Mouse (Mus musculus) adrenal gland, postnatal 4 days (tissue): ENCODE measurements around the gene Mrpl20. TPM values are rescaled to one million over a fixed set of nuclear protein-coding genes. Genes with fewer than 3 reads are reported as not detected.
A peak's percentile ranks its signal among the peaks of the same experiment; 100 is the strongest.

Experiments
- DNase-seq, 2 experiments: peaks; one replicate each; pipeline ENCODE4 v3.0.0; 2021 to 2022; ENCODE audit warnings: low spot score in 2 of 2, mixed read lengths in 2 of 2
- long read RNA-seq, 2 experiments: library from polyadenylated mRNA; stranded (forward); transcript quantifications; one replicate each; pipeline ENCODE4 v2.0.0; 2021
- total RNA-seq, 2 experiments: library from RNA; stranded (reverse); gene quantifications; 2 replicates each; pipeline ENCODE4 v1.2.3; 2021

The Mrpl20 gene
- 100 to 1,000 TPM; 110 to 122 TPM for total RNA-seq
- long read RNA-seq, experiment 1, transcript Mrpl20-201 (4 exons, 764 nt), result major isoform, 157 of 192 reads
- long read RNA-seq, experiment 1, partial matches to known transcripts, result 33 of 192 reads
- long read RNA-seq, experiment 1, other reads (novel, unspliced or antisense), result 2 of 192 reads
- long read RNA-seq, experiment 2, transcript Mrpl20-201 (4 exons, 764 nt), result major isoform, 89 of 121 reads
- long read RNA-seq, experiment 2, partial matches to known transcripts, result 29 of 121 reads
- long read RNA-seq, experiment 2, other reads (novel, unspliced or antisense), result 2 of 121 reads

- DNase-seq, result no peak
Observed at GRCm38 (mm10) chr4:155802741-155803339, at the start of gene Mrpl20. Gene Mrpl20 (plus strand): TSS chr4:155802878.

DNA sequence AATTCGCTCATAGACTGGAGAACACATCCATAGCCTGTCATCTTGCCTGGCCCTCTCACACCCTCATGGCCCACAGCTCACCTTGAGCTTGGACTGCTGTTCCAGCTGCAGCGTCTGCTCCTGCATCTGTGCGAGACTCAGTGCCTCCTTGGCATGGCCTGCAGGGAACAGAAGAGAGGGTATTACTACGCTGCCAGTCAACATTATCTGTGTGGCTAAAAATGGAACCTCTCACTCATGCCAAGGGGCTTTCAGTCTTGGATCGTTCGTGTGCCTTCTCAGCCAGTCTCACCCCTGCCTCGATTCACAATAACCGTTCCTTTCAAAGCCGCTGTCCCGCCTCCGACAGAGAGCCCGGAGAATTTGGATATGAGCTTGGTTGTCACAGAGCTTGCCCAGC is 45.7 kb upstream of the Mrpl20 start:
- DNase-seq, result no peak

DNA sequence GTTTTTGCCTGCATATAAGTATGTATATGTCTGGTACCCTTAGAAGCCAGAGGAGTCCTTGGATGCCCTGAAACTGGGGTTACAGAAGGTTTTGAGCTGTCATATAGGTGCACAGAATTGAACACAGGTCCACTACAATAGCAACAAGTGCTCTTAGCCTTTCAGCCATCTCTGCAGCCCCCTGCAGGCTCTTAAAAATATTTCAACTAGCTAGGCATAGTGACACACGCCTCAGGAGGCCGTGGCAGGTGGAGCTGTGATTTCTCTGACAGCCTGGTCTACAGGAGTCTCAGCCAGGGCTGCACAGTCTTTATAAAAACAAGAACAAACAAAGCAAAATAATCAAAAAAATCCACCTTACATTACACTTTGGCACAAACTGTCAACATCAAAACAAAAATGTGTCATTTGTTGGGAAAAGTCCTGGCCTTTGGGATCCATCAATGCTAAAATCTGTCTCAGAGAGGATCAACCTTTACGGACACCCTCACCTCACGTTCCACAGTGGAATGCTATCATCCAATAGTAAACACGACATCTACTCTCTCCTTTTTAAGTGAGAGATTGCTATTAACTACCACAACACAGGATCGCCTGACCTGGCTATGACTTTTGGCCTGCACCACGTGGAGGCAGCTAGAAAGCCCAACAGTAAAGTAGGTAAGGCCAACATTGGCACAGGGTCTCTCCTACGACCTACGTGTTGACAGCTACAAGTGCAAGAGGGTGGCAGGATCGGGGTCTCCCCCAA is 42.6 kb upstream of the Mrpl20 start:
- no peak for DNase-seq

- peak; percentile 95 for DNase-seq
Observed at GRCm38 (mm10) chr4:155760613-155761355, 41.9 kb upstream of the Mrpl20 start, which contains the start of gene Atad3a. Gene Atad3a (minus strand): TSS chr4:155761093.

DNA sequence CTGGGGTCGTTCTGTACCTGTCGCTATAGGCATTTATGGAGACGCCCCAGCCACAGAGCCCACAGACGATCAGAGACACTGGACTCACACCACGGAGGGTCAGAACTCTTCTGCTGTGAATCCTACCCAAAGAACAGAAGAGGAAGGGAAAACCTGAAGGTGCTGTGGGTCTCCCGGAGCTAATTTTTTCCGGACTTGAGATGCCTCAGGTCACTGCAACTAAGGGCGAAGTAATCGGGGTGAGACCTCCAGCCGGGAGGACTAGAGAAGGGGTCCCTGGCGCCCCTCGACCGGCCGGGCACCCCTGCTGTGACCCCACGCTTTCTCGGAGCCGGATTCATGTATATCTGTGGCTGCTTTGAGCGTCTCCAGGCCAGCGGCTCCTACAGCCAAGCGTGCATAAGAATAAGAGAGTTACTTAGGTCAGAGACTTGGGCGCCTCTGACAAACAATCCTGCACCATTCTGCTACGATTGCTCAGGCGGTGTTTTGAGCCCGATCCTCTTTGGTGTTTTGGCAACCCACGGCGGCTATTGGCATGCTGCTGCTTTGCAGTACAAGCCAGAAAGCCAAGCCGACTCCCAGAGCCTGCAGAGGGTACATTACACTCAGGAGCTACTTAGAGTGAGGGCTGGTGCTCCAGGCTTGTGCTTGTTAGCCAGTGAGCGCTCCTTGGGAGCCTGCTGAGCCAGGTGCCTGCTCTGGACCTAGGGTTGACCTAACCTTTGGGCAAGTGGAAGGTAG is 41.1 kb upstream of the Mrpl20 start:
- DNase-seq, result no peak

DNA sequence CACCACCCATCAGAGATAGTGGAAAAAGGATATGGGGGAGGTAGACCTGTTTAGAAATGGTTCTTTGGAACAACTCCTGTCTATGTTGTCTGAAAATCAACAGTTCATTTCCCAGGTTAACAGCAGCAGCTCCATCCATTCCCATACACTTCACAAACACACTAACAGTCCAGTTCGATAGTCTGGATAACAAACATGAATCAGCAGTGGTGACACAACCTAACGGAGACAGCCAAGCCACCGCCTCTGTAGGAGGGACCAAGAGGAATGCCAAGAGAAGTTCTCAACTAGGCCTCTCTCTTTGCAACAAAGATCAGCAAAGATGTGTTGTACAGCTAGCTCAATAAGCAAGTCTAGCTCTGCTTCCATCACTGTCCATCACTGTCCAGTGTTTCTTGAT is 40.3 kb upstream of the Mrpl20 start:
- DNase-seq, result no peak

DNA sequence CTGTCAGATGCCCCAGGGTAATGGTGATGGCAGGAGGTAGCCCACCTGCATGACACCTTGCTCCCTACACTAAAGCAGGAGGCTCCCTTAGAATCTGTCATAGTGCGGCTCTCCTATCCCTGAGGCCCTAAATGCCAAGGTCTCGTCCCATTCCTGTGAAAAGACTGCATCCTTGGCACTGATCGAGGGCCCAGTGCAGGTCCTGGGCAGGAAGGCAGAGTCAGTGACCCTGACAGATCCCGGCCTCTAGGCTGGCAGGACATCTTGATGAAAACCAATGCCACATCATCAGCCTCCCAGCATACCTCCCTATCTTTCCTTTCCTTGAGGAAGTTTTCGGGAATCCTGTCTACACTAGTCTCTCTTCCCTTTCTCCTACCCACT is 33.2 kb upstream of the Mrpl20 start:
- DNase-seq, result no peak

DNA sequence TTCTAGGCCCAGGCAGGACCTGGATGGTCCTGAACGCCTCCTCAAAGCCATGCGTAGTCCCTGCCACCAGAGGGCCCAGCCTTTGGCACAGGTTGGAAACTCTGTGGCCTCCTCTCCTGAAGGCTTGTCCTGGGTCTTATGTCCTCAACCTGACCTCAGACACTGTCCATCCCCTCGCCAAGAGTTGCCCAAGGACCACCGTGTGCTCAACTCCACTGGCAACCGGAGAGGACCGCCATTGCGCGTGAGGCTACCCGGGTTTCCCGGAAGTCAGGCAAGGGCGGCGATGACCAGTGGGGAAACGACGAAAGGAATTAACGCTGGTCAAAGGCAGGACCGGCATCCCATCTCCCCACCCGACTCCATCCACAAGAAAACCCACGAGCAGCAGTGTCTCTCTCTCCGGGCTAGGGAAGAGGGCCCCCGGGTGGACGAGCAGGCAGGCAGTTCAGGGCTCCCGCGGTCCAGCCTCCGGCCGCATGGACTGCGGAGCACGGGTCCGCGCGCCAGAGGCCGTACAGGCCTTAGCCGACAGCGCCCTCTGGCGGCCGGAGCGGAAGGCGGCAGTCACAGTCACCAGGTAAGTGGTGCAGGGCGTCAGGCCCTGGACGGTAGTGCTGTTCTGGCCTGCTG is 32.7 kb upstream of the Mrpl20 start:
- peak; percentile 83 for DNase-seq

GRCm38 (mm10) chr4:155770626-155771025 is 32.1 kb upstream of the Mrpl20 start:
- no peak for DNase-seq

GRCm38 (mm10) chr4:155771706-155772105 is 31.0 kb upstream of the Mrpl20 start:
- no peak for DNase-seq

DNA sequence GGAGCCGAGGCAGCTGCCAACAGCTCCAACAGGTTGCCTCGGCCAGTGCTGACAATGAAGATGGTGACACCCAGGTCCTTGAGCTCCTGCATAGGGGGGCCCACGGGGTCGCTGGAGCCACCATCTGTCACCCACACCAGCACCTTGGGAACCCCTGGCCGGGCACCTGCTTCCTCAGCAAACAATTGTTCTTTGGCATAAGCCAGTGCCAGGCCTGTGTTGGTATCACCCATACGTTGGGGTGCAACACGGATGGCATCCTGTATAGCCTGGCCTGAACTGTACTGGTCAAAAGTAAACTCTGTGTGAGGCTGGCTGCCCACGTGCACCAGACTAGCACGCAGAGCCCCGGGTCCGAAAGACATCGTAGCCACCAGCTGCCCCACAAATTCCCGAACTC is 29.9 kb upstream of the Mrpl20 start:
- DNase-seq, result no peak

DNA sequence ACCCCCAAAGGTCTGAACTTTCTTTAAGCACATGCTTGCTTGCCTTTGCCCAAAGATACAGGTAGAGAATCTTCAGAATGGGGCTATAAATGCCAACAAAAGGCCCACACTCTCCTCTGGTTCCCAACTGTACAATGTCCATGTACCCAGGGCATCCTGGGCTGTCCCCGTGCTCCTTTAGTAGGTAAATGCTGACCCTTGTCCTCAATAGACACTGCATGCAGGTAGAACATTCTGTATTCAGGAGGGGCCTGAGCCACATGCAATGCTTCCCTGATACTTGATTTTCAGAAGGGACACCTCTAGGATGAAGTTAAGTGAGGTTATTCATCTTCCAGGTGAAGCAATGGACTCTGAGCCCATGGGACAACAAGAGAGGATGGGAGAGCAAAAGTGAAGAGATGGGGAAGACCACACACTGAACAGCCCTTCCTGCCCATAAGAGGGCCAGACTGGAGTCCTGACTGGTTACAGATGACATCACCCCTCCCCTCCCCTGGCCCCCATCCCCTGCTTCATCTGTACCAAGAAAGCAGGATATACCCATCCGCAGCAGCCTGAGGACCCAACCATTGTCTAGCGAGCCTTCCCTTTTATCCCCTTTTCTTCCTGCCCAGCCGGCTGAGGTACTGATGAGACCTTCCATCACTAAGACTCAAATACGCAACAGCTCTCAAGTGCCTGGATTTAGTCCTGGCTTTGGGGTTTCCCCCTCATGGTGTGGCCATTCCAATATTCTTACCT is 29.2 kb upstream of the Mrpl20 start:
- DNase-seq, result no peak

DNA sequence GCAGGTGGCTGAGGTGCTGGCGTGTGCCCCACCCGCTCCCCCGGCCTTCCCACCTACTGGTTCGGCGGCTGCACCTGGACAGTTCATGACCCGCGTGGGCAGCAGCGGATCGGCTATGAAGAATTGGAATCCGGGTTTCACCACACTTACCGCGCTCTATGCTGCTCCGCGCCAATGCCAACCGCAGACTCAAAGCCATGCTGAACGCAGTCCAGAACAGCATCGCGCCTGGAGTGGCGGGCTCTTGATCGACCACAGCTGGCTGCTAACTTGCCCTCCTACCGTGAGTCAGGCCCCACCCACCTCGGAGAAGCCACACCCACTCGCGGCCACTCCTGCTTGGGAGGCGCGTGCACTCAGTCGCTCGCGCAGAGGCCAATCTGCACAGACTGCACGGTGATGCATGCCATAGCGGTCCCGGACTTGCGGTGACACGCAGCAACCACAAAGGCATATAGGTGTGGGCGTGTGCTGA is 28.4 kb upstream of the Mrpl20 start, which contains the start of gene Vwa1:
TSS of gene Vwa1 (minus strand) at position 419 of the 475 bp plus-strand sequence.
- DNase-seq, result peak; percentile 60 to 70

DNA sequence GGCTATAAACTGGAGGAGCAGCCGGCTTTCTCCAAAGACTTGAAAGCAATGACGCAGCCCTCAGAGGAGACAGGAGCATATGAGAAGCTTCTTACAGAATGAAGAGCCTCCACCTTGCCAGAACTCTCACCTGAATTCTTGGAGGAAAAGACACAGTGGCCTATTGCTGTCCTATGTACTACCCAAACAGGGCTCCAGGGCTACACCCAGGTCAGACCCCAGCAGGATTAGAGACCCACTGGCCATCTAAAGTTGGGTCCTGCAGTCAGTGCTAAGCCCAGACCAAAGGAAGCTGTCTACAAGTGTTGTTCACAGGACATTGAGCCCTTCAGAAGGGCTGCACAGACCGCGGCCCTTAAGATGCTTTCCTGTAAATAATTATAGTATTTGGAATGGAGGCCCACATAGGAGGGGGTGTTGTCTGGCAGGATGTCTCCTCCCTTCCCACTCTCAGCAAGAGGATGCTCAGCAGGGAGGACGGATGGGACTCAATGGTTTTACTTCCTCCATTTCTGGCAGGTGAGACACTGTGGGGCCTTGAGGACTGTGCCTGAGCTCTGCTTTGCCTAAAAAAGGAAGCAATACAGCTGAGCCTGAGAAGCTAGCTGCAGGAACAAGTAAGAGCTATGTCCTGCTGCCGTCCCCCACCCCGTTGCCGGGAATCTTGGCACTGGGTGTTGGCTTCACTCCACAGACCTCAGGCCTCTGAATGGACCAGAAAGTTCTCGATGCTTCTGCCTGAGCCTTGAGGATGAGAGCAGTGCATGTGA is 27.5 kb upstream of the Mrpl20 start:
- no peak for DNase-seq

GRCm38 (mm10) chr4:155775855-155776254 is 26.8 kb upstream of the Mrpl20 start:
- DNase-seq, result no peak

DNA sequence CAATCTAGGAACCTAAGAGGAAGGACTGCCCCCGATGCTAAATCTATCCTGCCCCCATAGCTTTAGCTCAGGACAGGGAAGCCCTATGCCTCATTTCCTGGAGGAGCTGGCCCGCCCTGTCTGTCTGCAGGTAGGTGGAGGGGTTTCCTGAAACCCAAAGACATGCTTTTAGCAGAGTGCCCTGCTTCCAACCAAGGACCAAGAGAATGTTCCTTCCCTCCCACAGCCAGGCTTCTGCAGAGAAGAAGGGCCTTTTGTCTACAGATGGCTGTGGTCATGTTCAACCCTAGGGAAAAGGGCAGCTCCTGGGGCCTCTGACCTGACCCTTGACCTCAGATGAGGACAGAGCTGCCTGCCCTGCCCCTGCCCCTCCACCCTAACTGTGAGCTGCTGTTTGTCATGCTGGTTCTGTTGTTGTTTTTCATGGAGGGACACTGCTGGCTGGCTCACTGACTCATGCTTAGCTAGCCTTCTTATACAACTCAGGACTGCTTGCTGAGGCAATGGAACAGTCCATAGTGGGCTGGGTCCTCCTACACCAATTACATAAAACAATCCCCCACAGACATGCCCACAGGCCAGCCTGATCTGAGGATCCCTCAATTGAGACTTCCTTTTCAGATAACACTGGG is 25.9 kb upstream of the Mrpl20 start:
- no peak for DNase-seq

GRCm38 (mm10) chr4:155777816-155778215 is 24.9 kb upstream of the Mrpl20 start:
- DNase-seq, result no peak

DNA sequence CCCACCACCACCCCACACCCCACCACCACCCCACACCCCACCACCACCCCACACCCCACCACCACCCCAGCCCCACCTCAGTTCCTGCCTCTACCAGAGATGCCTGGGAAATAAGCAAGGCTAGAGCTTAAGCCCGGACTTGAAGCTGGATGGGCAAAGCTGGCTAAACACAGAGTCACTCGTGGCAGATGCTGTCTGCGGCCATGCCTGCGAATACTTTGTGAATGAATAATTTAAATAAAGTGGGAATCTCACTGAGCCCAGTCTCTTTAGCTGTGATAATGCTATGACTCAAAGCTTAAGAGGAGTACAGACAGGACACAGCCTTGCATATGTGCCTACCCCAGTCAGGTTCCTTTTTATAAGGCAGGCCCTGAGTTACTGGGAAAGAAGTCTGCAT is 23.2 kb upstream of the Mrpl20 start:
- no peak for DNase-seq
